Mouse (Mus musculus) gastrocnemius, adult 8-10 months (tissue): Measurements from ENCODE around the gene Ahnak2. TPM values are rescaled to one million over a fixed set of nuclear protein-coding genes. Genes with fewer than 3 reads are reported as not detected.

ENCODE experiments used
- DNase-seq, 2 experiments: peaks; one replicate each; pipeline ENCODE4 v3.0.0; 2022; ENCODE audit warnings: low spot score in 2 of 2
- total RNA-seq, 4 experiments: library from RNA; stranded (reverse); gene quantifications; 2 replicates each; pipeline ENCODE4 v1.2.4; 2022

Gene Ahnak2
- total RNA-seq, 4 experiments from 2014 or later = 6.9 to 8.7 (median 7.6) TPM

DNA sequence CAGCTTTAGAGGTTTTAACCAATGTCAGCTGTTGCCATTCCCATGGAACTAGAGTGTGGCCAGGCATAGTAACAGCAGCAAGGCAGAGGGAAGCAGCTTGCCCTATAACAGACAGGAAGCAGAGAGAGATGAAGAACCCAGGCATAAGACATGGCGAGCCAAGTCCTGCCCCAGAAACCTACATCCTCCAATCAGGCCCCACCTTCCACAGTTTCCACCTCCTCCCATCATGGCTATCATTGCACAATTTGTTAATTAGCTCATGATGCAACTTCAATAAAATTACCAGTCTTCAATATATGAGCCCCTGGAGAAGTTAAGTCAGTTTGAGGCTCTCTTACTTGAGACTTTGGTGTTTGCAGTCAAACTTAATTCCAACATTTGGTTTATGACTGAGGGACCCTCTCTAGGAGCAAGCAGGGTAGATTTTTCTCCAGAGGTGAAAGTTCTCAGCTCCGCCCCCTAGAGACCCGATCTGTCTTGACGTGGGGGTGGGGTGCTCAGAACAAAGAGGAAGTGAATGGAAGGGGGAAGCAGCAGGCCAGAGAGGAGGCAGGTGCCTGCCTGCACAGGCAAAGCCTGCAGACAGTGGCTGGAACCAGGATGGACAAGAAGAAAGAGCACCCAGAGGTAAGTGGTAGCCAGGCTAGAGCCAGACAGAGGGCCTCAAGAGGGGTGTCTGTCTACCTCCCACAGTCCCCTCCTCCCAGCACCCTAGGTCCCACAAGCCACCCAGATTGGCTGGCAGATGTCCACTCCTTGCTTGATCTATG, 42.1 kb downstream of the Ahnak2 start, which contains the start of gene Pld4:
Gene Pld4 (plus strand): TSS at position 502 of the 773 bp plus-strand sequence.
- peak in 1 of 2 experiments; percentile 1 for DNase-seq

- no peak for DNase-seq
Observed at GRCm38 (mm10) chr12:112759471-112759870, 43.0 kb downstream of the Ahnak2 start.

DNA sequence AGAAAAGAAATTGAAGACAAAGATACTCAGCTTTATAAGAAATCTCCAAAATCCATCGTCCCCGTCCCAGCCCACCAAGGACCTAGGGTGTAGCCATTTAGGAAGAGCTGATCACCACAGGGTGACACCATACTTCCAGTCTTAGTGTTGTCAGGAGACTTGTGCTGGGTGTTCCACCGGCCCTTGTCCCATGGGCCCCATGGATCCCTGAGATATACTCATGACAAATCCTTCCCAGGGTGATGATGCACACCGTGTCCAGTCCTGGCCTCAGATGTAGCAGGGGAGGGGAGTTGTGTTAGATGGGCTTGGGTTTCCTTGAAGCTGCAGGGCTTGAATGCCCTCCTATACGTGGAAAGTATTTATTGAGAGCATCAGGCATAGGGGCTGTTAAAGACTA, 44.6 kb downstream of the Ahnak2 start:
- DNase-seq = no peak

- no peak for DNase-seq
Observed at GRCm38 (mm10) chr12:112755900-112756299, 46.6 kb downstream of the Ahnak2 start.

DNA sequence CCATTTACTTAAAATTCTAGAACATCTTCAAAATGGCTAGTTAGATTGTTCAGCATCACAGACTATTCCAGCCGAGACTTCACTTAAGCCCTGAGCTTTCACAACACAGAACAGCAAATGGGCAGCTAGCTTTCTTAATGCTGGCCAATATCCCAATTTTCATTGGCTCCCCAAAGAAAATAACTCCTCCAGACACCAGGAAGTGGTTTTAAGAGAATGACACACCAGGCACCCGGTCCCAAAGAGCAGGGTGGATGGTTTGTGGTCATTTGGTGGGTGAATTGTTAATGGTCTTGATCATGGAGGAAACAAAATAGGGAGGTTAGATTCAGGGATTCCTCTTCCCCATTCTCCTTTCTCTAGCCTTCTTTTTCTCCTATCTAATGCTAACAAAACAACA, 50.1 kb downstream of the Ahnak2 start:
- no peak for DNase-seq

GRCm38 (mm10) chr12:112750976-112751375, 51.5 kb downstream of the Ahnak2 start:
- no peak for DNase-seq

- DNase-seq = no peak
Observed at GRCm38 (mm10) chr12:112747606-112747970, 54.9 kb downstream of the Ahnak2 start.

DNA sequence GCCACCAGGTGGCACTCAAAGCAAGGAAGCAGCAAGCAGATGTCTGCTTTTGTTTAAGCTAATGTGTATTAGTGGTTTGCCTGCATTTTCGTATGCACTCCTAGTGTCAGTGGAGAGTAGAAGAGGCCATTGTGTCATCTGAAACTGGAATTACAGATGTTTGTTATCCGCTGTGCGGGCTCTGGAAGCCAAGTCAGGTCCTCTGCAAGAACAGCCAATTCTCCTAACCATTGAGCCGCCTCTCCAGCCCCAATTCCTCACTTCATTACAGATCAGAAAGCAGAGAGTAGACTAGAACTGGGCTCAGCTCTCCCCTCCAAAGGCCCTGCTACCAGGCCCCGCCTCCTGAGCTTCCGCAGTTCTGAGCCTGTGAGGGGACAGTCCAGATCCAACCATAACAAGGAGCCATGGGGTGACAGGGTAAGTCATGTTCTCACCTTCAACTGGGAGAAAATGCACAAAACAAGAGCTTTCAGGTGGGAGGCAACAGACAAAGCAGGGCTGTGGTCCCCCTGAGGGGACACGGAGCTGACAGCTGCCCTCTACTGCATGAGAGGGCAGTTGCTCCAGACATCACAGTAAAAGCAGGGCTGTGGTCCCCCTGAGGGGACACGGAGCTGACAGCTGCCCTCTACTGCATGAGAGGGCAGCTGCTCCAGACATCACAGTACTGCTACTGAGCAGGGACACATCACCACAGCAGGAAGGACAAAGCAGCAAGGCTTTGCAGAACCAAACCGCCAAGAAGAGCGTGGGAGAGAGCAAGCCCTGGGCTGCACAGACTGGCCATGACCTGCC, 55.5 kb downstream of the Ahnak2 start:
- no peak for DNase-seq

- DNase-seq = no peak
Observed at GRCm38 (mm10) chr12:112746461-112746807, 56.0 kb downstream of the Ahnak2 start.

DNA sequence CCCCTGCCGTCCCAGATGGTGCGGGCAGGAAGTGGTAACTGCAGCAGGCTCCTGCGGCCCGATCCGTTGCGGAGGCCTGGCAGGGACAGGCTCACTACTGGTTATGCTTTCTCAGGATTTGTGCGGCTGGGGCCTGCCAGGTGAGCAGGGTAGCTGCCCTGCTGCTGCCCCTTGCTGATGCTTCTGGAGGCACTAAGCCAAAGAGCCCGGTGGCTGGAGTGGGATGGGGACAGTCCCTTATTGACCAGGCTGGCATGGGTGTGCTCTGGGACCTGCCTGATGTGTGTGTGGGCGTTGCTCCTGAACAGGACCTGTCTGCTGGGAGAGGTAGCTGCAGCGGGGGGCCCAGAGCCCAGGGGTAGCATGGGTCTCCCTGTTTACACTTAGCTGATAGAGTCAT, 56.7 kb downstream of the Ahnak2 start:
- no peak for DNase-seq

GRCm38 (mm10) chr12:112744891-112745580, 57.4 kb downstream of the Ahnak2 start:
- DNase-seq = no peak

DNA sequence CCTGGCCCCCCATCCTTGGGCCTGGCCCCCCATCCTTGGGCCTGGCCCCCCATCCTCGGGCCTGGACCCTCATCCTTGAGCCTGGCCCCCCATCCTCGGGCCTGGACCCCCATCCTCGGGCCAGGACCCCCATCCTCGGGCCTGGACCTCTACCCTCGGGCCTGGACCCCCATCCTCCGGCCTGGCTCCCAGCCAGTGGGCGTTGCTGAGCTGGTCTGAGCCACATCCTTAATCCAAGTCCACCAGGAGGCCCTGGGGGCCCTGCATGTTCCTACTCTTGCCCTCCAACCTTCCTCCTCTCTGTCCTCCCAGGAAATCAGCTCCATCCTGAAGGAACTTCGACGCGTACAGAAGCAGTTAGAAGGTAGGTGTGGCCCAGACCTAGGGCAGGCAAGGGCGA, 58.2 kb downstream of the Ahnak2 start:
- DNase-seq = no peak

- peak; percentile 75 to 76 for DNase-seq
Observed at GRCm38 (mm10) chr12:112743168-112743975, 59.1 kb downstream of the Ahnak2 start.

GRCm38 (mm10) chr12:112742768-112743167, 59.7 kb downstream of the Ahnak2 start:
- DNase-seq = no peak

- DNase-seq = no peak
Observed at GRCm38 (mm10) chr12:112739023-112739568, 63.4 kb downstream of the Ahnak2 start.

GRCm38 (mm10) chr12:112738281-112739022, 64.0 kb downstream of the Ahnak2 start:
- DNase-seq = no peak

DNA sequence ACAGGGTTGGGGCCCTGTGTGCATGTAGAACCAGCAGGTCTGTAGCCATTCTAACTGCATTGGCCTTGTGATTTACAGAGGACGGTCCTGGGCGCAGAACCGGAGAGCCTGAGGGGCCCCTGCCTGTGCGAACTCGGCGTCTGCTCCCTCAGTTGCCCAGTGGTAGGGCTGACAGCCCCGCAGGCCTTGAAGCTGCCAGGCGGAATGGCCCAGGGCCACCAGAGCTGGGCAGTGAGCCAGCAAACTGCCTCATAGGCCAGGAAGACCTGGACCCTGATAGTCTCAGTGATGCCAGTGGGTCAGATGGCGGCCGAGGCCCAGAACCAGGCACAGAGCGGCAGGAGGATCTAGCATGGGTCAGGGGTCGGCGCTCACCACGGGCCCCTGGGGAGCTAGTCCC, 64.7 kb downstream of the Ahnak2 start:
- peak in 1 of 2 experiments; percentile 39 for DNase-seq

DNA sequence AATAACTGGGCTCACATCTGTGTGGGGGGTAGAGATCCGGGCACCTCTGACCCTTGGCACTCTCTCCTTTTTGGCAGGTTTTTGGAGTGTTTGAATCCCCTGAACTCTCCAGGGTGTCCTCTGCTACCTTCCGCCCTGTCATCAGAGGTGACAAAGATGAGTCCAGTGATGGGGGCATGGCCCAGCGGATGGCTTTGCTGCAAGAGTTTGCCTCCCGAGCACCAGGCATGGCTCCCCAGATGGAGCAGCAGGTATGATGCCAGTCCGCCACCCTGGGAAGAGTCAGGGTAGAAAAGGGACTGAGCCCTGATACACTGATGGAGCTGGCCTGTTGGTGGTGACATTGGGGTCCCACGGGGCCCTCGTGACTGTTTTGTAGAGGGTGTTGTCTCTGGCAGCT, 65.4 kb downstream of the Ahnak2 start:
- no peak for DNase-seq

- DNase-seq = no peak
Observed at GRCm38 (mm10) chr12:112736636-112736925, 65.9 kb downstream of the Ahnak2 start.

DNA sequence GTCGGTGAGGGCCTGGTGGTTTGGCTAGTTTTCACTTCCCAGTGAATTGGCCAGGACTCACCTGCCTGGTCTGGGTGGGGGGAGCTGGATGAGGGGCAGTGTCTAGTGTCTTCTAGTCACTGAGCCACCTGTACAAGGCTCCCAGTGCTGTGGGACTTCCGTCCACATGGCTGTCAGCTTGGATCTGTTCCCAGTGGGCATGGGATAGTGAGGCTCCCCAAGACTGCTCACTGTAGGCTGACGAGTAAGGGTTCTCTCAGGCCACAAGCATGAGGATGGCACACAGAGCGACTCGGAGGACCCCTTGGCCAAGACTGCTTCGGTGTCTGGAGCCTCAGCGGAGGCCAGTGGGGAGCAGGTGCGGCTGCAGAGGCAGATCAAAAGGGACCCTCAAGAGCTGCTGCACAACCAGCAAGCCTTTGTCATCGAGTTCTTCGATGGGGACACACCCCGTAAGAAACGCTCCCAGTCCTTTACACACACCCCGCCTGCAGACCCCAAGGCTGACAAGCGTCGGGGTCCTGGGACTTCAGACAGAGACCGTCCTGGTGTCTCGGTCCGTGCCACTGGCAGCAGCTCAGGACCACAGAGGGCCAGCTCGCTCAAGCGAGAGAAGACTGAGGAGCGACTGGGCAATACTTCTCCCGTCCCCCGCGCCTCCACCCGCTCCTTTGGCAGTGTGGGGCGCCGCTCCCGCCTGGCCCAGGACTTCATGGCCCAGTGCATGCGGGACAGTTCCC, 66.4 kb downstream of the Ahnak2 start:
- DNase-seq = no peak
